Mouse (Mus musculus) intestine, embryonic 14.5 days (tissue): ENCODE results near the gene Fbxl5. TPM values are rescaled to one million over a fixed set of nuclear protein-coding genes. Genes with fewer than 3 reads are reported as not detected.

Source experiments
- ATAC-seq: fragments of 200-750 bp; cut with Nextera tagmentation; replicated peaks from 2 replicates; pipeline ENCODE4 v1.8.0; 2017; ENCODE audit warnings: low read depth, moderate number of reproducible peaks, moderate TSS enrichment, moderate library complexity; ENCODE audit not compliant: low FRiP score, low TSS enrichment
- DNase-seq: peaks from one replicate; pipeline ENCODE4 v3.0.0-alpha.2; 2018; ENCODE audit warnings: low spot score
- H3K27ac ChIP-seq: fragments of 300-500 bp; sonication (generic); 2 replicates; pipeline ENCODE4 v1.5.1; 2014; ENCODE audit warnings: low read depth, mild to moderate bottlenecking, control low read depth
- H3K27me3 ChIP-seq: fragments of 300-500 bp; sonication (generic); replicated peaks from 2 replicates; pipeline ENCODE4 v1.6.1; 2014; ENCODE audit warnings: low read length, control low read depth; ENCODE audit not compliant: control insufficient read depth, insufficient read depth
- H3K36me3 ChIP-seq: fragments of 300-500 bp; sonication (generic); 2 replicates; pipeline ENCODE4 v1.6.1; 2014; ENCODE audit warnings: low read length, control low read depth; ENCODE audit not compliant: control insufficient read depth, insufficient read depth
- H3K4me1 ChIP-seq: fragments of 300-500 bp; sonication (generic); replicated peaks from 2 replicates; pipeline ENCODE4 v1.6.1; 2014; ENCODE audit warnings: low read length, control low read depth, mixed read lengths; ENCODE audit not compliant: control insufficient read depth, insufficient read depth
- H3K4me2 ChIP-seq: fragments of 300-500 bp; sonication (generic); 2 replicates; pipeline ENCODE4 v1.6.1; 2014; ENCODE audit warnings: low read length
- H3K4me3 ChIP-seq: fragments of 300-500 bp; sonication (generic); 2 replicates; pipeline ENCODE4 v1.5.1; 2014; ENCODE audit warnings: low read depth, low read length, control low read depth, mixed read lengths
- H3K9ac ChIP-seq: fragments of 300-500 bp; sonication (generic); 2 replicates; pipeline ENCODE4 v1.6.1; 2014; ENCODE audit warnings: mild to moderate bottlenecking, low read length
- H3K9me3 ChIP-seq: fragments of 300-500 bp; sonication (generic); 2 replicates; pipeline ENCODE4 v1.6.1; 2016; ENCODE audit warnings: low read length, control low read depth; ENCODE audit not compliant: control insufficient read depth
- WGBS: fragments of 180-500 bp; shearing (Covaris S2); extraction: QIAGEN DNeasy Blood & Tissue Kit; methylation state at CpG from one replicate; pipeline ENCODE4 v1.1.7; 2014; 5-methylcytosine and 5-hydroxymethylcytosine counted together
- polyA plus RNA-seq: library from polyadenylated mRNA; unstranded; fragments of >200 nt; fragmentation: Nextera tagmentation; extraction: Ambion mirVana; gene quantifications from 2 replicates; pipeline ENCODE4 v1.2.1, GENCODE M21; 2014

Fbxl5 gene
- polyA plus RNA-seq, 1 experiment from 2014 or later = 65.6 TPM

DNA sequence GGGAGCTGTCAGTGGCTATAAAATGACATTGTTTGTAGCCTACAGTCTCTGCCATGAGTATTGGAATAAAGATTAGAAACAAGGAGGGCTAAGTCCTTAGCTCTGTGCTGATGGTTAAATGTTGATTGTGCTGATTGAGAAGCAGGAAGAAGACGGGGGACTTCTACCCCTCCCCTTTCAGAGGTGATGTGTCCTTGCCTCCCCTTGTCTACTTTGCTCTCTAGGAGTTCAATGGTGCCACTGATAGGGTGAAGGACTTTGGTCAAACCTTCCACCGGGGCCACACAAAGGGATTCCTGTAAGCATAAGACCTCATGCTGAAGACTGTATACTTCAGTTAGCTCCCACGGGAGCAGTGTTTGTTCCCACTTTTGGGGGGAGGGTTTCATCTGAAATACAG is 1.4 kb upstream of the Fbxl5 start:
- Histone ChIP-seq H3K4me1 (peaks cover 3% of the 10 kb centered on the region; the same call in 1 of the 2 replicates), H3K36me3 (no peaks in the 10 kb centered on the region), H3K27me3 (no peaks in the 10 kb centered on the region), H3K4me3 (no peak overlapping the region), H3K9ac (no peak overlapping the region), H3K4me2 (no peak overlapping the region), H3K27ac (no peak overlapping the region), H3K9me3 (no peaks in the 10 kb centered on the region)
- WGBS = 74% methylated on average over 3 of the region's 3 CpGs
- no peak for ATAC-seq
- DNase-seq = no peak

DNA sequence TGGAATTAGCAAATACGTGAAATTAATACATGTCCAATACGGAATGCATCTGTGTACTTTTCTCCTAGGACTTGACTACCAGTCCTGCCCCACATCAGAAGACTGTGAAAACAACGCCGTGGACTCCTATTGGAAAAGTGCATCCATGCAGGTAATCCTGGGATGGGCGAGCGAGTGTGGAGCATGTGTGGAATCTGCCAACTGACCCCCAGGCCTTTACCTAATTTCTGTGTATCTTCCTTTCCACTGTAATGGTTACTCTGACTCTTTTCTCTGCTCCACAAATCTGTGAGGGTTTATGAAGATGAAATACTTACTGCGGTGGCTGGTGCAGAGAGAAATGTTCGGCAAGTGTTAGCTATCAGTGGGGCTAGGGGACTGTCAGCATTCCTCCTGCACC is 761 bp upstream of the Fbxl5 start:
- Histone ChIP-seq H3K9me3 (no peaks in the 10 kb centered on the region), H3K27me3 (no peaks in the 10 kb centered on the region), H3K4me3 (no peak overlapping the region), H3K36me3 (no peaks in the 10 kb centered on the region), H3K9ac (no peak overlapping the region), H3K4me1 (no peaks in the 10 kb centered on the region), H3K27ac (no peak overlapping the region), H3K4me2 (no peak overlapping the region)
- ATAC-seq = no peak
- no peak for DNase-seq
- 95% methylated on average over 8 of the region's 8 CpGs for WGBS

DNA sequence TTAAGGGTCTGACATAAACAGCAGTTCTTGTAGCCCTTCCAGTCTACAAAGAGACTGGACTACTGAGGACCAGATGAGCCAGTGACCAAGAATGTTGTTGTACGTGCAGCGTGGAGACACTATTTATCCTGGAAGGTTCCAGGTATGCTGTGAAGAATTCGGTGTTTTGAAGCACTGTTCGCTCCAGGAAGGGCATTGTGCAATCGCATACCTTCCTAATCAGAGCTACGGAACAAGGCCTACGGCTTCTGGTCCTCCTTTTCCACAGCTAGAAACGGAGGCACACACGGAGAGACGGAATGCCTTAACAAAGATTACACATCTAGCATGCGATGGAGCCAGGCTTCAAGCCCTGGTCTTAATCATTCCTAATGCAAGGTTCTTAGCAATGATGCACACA is 653 bp downstream of the Fbxl5 start:
- 75% methylated on average over 11 of the region's 11 CpGs for WGBS
- Histone ChIP-seq H3K4me1 (no peaks in the 10 kb centered on the region), H3K4me3 (no peak overlapping the region), H3K9ac (no peak overlapping the region), H3K27me3 (no peaks in the 10 kb centered on the region), H3K27ac (no peak overlapping the region), H3K4me2 (no peak overlapping the region), H3K36me3 (no peaks in the 10 kb centered on the region), H3K9me3 (no peaks in the 10 kb centered on the region)
- ATAC-seq (no peak), DNase-seq (no peak)

DNA sequence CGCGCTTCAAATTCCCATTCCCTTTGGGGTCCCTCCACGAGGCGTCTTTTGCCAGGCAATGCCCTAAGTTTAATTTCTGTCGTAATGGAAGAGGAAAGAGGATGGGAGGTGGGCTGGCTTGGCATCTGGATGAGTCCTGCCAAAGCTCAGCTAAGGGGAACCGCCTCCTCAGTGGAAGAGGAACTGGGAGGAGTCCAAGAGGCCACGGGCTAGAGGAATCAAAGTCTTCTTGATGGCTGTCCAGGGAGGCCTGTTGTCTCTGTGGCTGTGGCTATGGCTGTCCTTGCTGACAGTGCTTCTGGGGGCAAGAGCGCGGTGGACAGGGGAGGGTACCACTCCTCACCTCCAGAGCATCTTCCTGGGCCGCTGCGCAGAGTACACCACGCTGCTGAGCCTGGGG is 2.7 kb downstream of the Fbxl5 start, which contains the start of gene Bst1:
Bst1 (plus strand) TSS at position 191 of the 400 bp plus-strand sequence.
- WGBS = 48% methylated on average over 12 of the region's 12 CpGs
- Histone ChIP-seq H3K9ac (no peak within 1 kb of the TSS), H3K36me3 (no peaks in the 10 kb centered on the region), H3K4me1 (no peaks in the 10 kb centered on the region), H3K27me3 (no peaks in the 10 kb centered on the region), H3K4me3 (no peak within 1 kb of the TSS), H3K4me2 (no peak within 1 kb of the TSS), H3K9me3 (no peaks in the 10 kb centered on the region), H3K27ac (no peak within 1 kb of the TSS)
- DNase-seq (no peak), ATAC-seq (no peak)

DNA sequence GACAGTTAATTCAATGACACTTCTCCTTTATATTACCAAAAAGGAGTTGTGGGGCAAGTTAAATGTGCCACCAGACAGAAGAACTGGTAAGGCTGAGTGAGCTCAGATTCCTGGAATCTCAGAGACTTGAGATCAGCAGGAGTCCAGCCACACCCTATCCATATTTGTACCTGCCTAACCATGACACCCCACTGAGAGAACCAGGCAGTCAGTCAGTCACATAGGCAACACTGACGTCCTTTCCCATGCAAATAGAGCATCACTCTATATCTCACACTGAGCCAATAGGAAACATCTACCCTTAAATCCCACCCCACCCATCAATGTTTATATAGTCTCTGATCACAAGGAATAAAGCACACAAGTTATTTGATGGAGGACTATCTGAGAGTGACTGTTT is 5.7 kb downstream of the Fbxl5 start:
- Histone ChIP-seq H3K4me3 (no peak overlapping the region), H3K27me3 (no peaks in the 10 kb centered on the region), H3K36me3 (no peaks in the 10 kb centered on the region), H3K4me2 (no peak overlapping the region), H3K9me3 (no peaks in the 10 kb centered on the region), H3K9ac (no peak overlapping the region), H3K27ac (no peak overlapping the region), H3K4me1 (no peaks in the 10 kb centered on the region)
- DNase-seq (no peak), ATAC-seq (no peak)
- WGBS = 39% methylated on average over 1 of the region's 1 CpGs

DNA sequence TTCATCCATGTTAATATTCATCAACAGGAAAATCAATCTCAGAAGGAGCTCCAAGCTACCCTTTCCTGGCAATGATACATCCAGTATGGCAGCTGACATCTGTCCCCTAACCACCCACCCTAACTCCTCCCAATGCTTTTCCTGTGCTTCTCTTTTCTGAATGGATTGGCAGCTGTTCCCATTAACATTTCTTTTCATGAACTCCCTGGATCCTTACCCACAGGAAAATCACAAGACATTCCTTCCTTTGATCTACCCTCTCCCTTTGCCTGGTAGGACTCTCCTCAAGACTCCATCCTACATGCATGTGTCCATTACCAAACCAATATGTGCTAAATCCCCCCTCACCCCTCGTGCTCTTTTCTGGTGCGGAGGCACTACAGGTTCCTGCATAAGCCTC is 6.9 kb downstream of the Fbxl5 start:
- H3K36me3 ChIP-seq = no peaks in the 10 kb centered on the region
- no peaks in the 10 kb centered on the region for H3K4me1 ChIP-seq
- DNase-seq (no peak), ATAC-seq (no peak)
- no peak overlapping the region for H3K4me3 ChIP-seq
- no peak overlapping the region for H3K4me2 ChIP-seq
- H3K9me3 ChIP-seq = no peaks in the 10 kb centered on the region
- WGBS = 79% methylated on average over 2 of the region's 2 CpGs
- no peak overlapping the region for H3K27ac ChIP-seq
- H3K27me3 ChIP-seq = no peaks in the 10 kb centered on the region
- H3K9ac ChIP-seq = no peak overlapping the region

DNA sequence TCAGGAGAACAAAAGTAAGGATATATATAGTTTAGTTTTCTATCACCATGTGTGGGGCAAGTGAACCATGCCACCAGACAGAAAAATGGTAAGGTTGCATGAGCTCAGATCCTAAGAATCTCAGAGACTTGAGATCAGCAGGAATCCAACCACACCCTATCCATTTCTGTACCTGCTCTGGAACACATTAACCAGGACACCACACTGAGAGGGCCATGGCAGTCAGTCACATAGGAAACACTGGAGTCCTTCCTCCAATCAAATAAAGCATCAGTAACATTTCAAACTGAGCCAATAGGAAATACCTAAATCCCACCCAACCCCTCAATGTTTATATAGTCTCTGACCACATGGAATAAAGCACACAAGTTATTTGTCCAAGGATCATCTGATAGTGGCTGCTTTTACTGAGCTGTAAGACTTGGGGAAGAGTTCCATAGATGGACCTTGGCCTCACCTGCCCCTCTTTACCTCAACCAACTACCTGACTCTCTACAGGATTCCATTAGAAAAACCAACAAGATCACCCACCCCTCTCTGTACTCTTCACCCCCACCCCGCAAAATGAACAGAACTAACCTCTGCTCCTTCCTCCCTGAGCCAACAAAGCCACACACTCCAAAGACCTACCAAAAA is 10.9 kb downstream of the Fbxl5 start:
- H3K4me1 ChIP-seq = peaks cover 4% of the 10 kb centered on the region; the same call in 1 of the 2 replicates
- DNase-seq (no peak), ATAC-seq (peak; percentile 88)
- 76% methylated on average over 1 of the region's 1 CpGs for WGBS
- H3K27ac ChIP-seq = peak overlapping the region; percentile 54
- no peak overlapping the region for H3K4me3 ChIP-seq
- peak overlapping the region; percentile 13; the same call in 1 of the 2 replicates for H3K4me2 ChIP-seq
- no peak overlapping the region for H3K9ac ChIP-seq
- no peaks in the 10 kb centered on the region for H3K27me3 ChIP-seq
- no peaks in the 10 kb centered on the region for H3K36me3 ChIP-seq
- no peaks in the 10 kb centered on the region for H3K9me3 ChIP-seq

DNA sequence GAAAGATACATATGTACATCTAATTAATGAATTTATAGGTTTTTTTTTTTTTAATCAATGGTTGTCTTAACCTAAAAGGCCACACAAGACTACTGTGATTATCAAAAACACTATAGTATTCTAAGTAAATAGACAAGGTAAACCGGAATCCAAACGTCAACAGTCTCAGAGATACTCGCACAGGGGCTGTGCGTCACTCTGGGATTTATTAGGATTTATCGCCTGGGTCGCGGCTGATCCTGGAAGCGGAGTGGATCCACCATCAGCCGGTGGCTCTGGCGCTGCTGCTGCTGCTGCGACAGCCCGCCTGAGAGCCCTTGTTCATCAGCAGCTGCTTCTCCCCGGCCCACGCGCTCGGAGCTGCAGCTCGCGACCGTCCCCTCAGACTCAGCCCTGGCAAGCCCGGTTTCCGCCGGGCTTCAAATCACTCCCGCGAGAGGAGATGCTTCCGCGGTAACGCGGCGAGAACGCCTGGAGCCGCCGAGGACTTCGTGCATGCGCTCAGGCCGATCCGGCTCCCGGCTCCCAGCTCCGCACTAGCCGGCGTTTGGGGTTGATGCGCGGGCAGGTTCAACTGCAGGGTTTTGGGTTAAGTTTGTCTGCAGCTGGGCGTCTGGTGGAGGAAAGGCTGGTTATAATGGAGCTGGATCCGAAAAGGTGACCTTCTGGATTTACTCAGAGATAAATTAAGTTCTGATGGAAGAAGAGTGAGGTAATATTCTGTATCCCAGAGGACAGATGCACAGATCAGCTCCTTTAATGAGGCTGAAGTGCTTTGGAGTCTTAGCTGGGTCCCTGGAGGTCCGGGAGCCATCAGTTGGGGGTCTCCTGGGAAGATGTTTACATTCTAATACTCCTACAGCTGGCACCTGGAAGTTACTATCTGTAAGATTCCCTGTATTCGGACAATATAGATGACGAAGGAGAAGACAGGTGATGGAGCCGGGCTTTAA is 13.4 kb downstream of the Fbxl5 start:
- H3K9me3 ChIP-seq = no peaks in the 10 kb centered on the region
- H3K27me3 ChIP-seq = no peaks in the 10 kb centered on the region
- H3K36me3 ChIP-seq = no peaks in the 10 kb centered on the region
- H3K4me1 ChIP-seq = peaks cover 4% of the 10 kb centered on the region; the same call in 1 of the 2 replicates
- peak overlapping the region; percentile 40 for H3K4me3 ChIP-seq
- peak; percentile 92 for DNase-seq
- H3K27ac ChIP-seq = peak overlapping the region; percentile 66
- H3K4me2 ChIP-seq = peak overlapping the region; percentile 53
- peak; percentile 83 for ATAC-seq
- H3K9ac ChIP-seq = peak overlapping the region; percentile 68
- WGBS = 3% methylated on average over 48 of the region's 48 CpGs
